Mouse (Mus musculus): ENCODE measurements around the gene Klhl33.
"Not testable (repeated sequence)": the region's sequence is repeated elsewhere in the genome, so short reads cannot be mapped to it uniquely, and the experiment has no call there.

Klhl33 gene

GRCm38 (mm10) chr14:50897374-50897765 is at the start of gene Klhl33:
TSS of gene Klhl33 (minus strand) at chr14:50897507.
- DNase-seq (ENCODE audit: low read depth) = no peak

- not testable (repeated sequence) for DNase-seq (ENCODE audit: low read depth)
Observed at GRCm38 (mm10) chr14:50945526-50945925, 48.2 kb upstream of the Klhl33 start.

- DNase-seq (ENCODE audit: low read depth) = not testable (repeated sequence)
Observed at GRCm38 (mm10) chr14:50945081-50945480, 47.8 kb upstream of the Klhl33 start.

- not testable (repeated sequence) for DNase-seq (ENCODE audit: low read depth)
Observed at GRCm38 (mm10) chr14:50944668-50945033, 47.3 kb upstream of the Klhl33 start.

GRCm38 (mm10) chr14:50943932-50944667 is 46.8 kb upstream of the Klhl33 start, which contains the start of gene Gm49342:
TSS of gene Gm49342 (plus strand) at chr14:50944517.
- peak; percentile 89 for DNase-seq (ENCODE audit: low read depth)

- DNase-seq (ENCODE audit: low read depth) = no peak
Observed at GRCm38 (mm10) chr14:50938940-50939339, 41.6 kb upstream of the Klhl33 start.

- DNase-seq (ENCODE audit: low read depth) = no peak
Observed at GRCm38 (mm10) chr14:50938119-50938908, 41.0 kb upstream of the Klhl33 start.

GRCm38 (mm10) chr14:50936649-50937048 is 39.3 kb upstream of the Klhl33 start:
- DNase-seq (ENCODE audit: low read depth) = no peak

GRCm38 (mm10) chr14:50931493-50932020 is 34.2 kb upstream of the Klhl33 start:
- no peak for DNase-seq (ENCODE audit: low read depth)

GRCm38 (mm10) chr14:50930754-50931492 is 33.6 kb upstream of the Klhl33 start, which contains the start of the genes Pip4p1 and Pnp:
TSS of gene Pip4p1 (minus strand) at chr14:50930856.
TSS of gene Pnp (plus strand) at chr14:50931082.
- DNase-seq (ENCODE audit: low read depth) = peak; percentile 99

GRCm38 (mm10) chr14:50930377-50930753 is 33.1 kb upstream of the Klhl33 start:
- peak; percentile 87 for DNase-seq (ENCODE audit: low read depth)

GRCm38 (mm10) chr14:50929951-50930350 is 32.6 kb upstream of the Klhl33 start:
- DNase-seq (ENCODE audit: low read depth) = no peak

- peak; percentile 13 for DNase-seq (ENCODE audit: low read depth)
Observed at GRCm38 (mm10) chr14:50927366-50927765, 30.1 kb upstream of the Klhl33 start.

GRCm38 (mm10) chr14:50925111-50925920 is 28.0 kb upstream of the Klhl33 start:
- no peak for DNase-seq (ENCODE audit: low read depth)

- DNase-seq (ENCODE audit: low read depth) = peak; percentile 99
Observed at GRCm38 (mm10) chr14:50924281-50925064, 27.2 kb upstream of the Klhl33 start, which contains the start of the genes Osgep and Apex1. TSS of gene Osgep (minus strand) at chr14:50924893. TSS of gene Apex1 (plus strand) at chr14:50924968.

GRCm38 (mm10) chr14:50923437-50923836 is 26.1 kb upstream of the Klhl33 start:
- not testable (repeated sequence) for DNase-seq (ENCODE audit: low read depth)

- no peak for DNase-seq (ENCODE audit: low read depth)
Observed at GRCm38 (mm10) chr14:50911356-50911755, 14.0 kb upstream of the Klhl33 start.

- no peak for DNase-seq (ENCODE audit: low read depth)
Observed at GRCm38 (mm10) chr14:50908126-50908525, 10.8 kb upstream of the Klhl33 start.

GRCm38 (mm10) chr14:50905327-50905726 is 8.0 kb upstream of the Klhl33 start:
- DNase-seq (ENCODE audit: low read depth) = not testable (repeated sequence)

- DNase-seq (ENCODE audit: low read depth) = no peak
Observed at GRCm38 (mm10) chr14:50904828-50905129, 7.5 kb upstream of the Klhl33 start.
